Mouse (Mus musculus): Measurements from ENCODE around the gene Hoxb13.

DNA sequence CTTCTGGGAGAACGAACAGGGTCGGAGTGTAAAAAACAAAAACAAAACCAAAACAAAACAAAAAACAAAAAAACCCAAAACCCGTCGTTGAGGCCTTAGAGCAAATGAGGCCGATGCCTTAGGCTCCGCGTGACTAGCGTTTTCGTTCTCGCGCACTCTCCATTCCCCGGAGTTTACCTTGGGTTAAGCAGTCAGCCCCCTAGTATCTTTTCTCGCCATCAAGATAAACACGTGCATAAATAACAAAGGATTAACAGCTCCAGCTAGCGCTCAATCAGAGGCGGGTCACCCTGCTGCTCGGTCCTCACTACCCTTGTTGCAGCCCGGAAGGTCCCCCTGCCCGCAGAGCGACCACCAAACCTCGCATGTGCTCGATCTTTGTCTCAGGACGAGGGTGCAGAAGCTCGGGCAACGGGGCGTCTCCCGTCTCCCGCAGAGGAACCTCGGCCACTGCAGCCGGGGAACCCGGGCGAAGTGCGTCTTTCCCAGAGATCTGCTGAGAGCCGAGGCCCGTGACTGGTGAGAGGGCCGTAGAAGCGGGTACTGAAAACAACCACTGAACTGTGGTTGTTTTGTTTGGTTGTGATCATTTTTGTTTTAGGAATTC lies 9.2 kb downstream of the Hoxb13 start:
- no peak for TF ChIP-seq CTCF (IDR thresholded peaks at IDR 0.05 in 2 of 3, conservative IDR thresholded peaks at IDR 0.05 in 1 of 3; ENCODE audit: control insufficient read depth in 1 of 3, insufficient read depth in 1 of 3, low read depth in 2 of 3, low read length in 3 of 3, poor library complexity in 1 of 3, severe bottlenecking in 1 of 3)
- TF ChIP-seq POLR2A (IDR thresholded peaks at IDR 0.05; ENCODE audit: control insufficient read depth in 1 of 2, insufficient read depth in 1 of 2, low read depth in 1 of 2, low read length in 2 of 2, poor library complexity in 1 of 2): peak; percentile 27 to 69; a peak in 2 of 4 replicates
- peak; percentile 68 for TF ChIP-seq USF1 (IDR thresholded peaks at IDR 0.05; ENCODE audit: low read depth, low read length)
- peak; percentile 55 for TF ChIP-seq HCFC1 (IDR thresholded peaks at IDR 0.05; ENCODE audit: low read depth, low read length)
- TF ChIP-seq EP300 (IDR thresholded peaks at IDR 0.05; ENCODE audit: low read depth in 1 of 2, low read length in 2 of 2): peak in 1 of 2 experiments; percentile 18; a peak in 1 of 4 replicates
- TF ChIP-seq ZC3H11A (IDR thresholded peaks at IDR 0.05; ENCODE audit: low read depth, low read length): no peak
- TF ChIP-seq MAX (IDR thresholded peaks at IDR 0.05; ENCODE audit: low read length): peak; percentile 88
- TF ChIP-seq MAZ (IDR thresholded peaks at IDR 0.05; ENCODE audit: low read depth, low read length): 0 out of 2 replicates have a peak, but pooled peaks have one; percentile 54
- no peak for TF ChIP-seq MAFK (IDR thresholded peaks at IDR 0.05; ENCODE audit: borderline replicate concordance, low read depth, low read length)
- no peak for TF ChIP-seq SMC3 (IDR thresholded peaks at IDR 0.05; ENCODE audit: low read depth, low read length)
- TF ChIP-seq TAL1 (IDR thresholded peaks at IDR 0.05; ENCODE audit: low read length): no peak
- peak; percentile 76 for TF ChIP-seq CHD2 (IDR thresholded peaks at IDR 0.05; ENCODE audit: low read length)
- TF ChIP-seq ZKSCAN1 (IDR thresholded peaks at IDR 0.05; ENCODE audit: low read depth, low read length): peak; percentile 61; the same call in 1 of the 2 replicates
- no peak for TF ChIP-seq KAT2A (conservative IDR thresholded peaks at IDR 0.05; ENCODE audit: low read depth, low read length)

Data from MEL (cell line).